Mouse (Mus musculus) spleen, adult 18-20 months (tissue): Measurements from ENCODE around the gene 2210017I01Rik.

Source experiments
- DNase-seq, 2 experiments: peaks; one replicate each; pipeline ENCODE4 v3.0.0; 2022; ENCODE audit warnings: mixed read lengths in 2 of 2

2210017I01Rik gene

DNA sequence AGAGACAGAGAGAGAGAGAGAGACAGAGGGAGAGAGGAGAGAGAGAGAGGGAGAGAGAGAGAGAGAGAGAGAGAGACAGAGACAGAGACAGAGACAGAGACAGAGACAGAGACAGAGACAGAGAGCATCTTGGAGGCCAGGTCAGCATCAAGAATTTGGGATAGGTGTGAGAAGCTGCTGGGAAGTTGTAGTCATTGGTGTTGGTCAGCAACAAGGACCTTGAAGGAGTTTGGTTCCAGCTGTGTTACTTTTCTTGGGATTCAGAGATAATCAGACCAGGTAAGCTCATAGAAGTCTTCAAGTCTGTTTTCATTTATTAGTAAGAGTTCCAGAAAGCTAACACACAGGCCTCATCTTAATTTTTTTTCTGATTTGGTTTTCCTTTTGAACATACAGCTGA is at the start of gene 2210017I01Rik:
Gene 2210017I01Rik (minus strand): TSS at position 101 of the 400 bp plus-strand sequence.
- no peak for DNase-seq

DNA sequence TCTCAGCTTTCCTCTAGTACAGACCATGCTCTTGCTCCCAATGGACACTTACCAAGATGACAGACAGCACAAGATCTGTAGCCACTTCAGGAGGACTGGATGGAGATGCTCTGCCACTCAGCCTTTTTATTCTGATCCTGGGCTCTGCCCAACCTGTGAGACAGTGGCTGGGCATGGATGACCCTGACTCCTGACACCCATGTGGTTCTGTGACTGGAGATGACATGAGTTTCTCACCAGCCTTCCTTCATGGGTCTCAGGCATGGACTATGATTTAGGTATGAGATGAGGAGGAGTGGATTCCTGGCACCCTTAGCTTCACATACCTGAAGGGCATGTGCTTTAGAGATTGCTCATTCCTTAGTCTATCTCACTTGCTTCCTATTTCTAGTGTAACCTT is 49.5 kb upstream of the 2210017I01Rik start, which contains the start of gene Lce1b:
Gene Lce1b (minus strand): TSS at position 101 of the 400 bp plus-strand sequence.
- DNase-seq: no peak

DNA sequence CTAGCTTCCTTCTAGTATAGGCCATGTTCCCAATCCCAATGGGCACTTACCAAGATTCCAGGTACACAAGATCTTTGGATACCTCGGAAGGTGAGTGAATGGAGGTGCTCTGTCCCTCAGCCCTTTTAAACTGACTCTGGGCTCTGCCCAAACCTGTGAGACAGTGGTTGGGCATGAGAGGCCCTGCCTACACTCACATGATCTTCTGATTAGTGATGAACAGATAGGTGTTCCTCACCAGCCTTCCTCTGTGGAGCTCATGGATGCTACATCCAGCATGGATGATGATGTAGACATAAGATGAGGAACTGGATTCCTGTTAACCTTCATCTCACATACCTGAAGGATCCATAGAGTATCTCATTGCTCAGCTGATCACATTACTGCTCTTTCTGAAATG is 40.9 kb upstream of the 2210017I01Rik start, which contains the start of gene Lce1a1:
Gene Lce1a1 (minus strand): TSS at position 101 of the 400 bp plus-strand sequence.
- no peak for DNase-seq

DNA sequence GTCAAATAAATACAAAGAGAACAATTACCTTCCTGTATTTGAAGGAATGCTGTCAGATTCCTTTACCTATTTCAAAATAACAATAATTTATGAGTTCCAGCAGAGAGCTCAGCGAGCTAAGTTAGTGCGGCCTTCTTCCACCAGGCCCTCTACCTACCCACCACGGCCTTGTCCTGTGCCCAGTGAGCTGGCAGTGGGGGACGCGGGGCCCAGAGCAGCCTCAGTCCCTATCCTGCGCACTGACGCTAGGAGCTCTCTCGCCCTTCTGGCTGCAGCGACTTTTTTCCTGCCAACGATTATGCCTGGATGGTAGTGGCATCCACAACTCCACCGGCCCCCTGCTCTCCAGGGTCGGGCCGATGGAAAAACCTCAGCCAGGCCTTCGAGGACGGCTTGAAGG is 32.6 kb upstream of the 2210017I01Rik start:
- no peak for DNase-seq

DNA sequence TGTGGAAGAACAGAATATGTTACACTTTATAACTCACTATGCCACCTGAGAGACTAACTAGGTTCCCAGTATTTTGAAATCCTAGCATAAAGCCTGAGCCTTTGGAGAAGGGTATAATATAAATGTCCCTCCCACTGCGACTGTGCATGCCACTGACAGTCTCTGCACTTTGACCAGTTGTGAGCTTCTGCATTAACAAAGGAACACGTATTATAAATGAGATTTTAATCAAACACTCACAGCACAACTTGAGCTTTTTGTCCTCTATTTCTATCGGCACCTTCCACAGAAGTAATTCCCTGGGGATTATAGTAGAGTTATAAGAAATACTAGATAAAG is 31.3 kb upstream of the 2210017I01Rik start:
- no peak for DNase-seq

DNA sequence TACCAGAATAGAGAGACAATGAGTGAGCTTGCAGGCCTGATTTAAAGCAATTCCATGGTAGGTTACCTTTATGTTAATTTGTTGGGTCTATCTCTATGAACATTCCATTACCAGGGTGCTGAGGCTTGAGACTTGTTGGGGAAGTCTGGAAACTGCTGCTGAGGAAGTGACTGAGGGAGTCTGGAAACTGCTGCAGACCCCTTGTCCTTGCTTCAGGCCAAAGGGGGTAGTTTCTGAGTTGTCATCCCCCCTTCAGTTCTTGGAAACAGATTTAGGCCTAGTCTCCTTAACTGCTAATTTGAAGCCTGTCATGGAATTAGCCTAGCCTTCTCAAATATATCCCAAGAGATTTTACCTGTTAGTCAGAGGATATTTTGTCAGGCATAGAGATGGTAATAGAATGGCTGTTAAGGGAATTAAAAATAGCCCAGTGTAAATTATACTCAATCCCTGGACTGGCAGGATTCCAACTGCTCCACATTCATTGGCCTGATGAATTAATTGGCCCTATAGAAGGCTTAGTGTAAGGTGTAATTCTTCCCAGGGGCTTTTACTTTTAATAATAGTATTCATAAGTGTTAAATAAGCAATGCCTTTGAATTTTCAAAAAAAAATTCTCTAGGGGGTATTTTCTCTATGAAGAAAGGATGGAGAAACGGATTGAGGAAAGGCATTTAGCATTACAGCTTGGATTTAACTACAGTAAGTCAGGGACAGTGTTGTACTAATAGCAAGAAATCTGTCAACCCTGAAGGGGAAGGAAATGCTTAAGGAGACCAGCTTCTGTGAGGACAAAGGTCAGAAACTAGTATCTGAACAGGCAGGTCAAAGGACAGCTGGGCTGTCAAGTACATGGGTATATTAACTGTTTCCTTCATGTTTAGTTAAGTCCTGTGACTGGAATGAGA is 30.7 kb upstream of the 2210017I01Rik start:
- no peak for DNase-seq

DNA sequence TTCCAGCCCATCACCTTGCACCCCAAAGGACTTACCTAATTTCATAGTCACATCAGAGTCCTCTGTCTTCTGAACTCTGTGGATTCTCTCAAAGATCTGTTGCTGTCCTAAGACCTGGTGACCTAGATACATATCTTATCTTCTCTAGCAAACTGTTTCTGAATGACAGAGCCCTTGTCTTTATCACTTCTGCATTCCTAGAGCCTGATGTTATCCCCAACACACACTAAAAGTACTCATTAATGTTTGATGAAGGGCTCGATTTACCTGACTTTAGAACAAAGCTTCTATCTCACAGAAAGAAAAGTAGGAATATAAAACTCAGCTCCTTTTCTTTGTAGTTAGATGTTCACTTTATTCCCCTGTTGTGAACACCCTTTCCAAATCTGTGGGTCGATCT is 14.3 kb upstream of the 2210017I01Rik start, which contains the start of gene Lce6a:
Gene Lce6a (minus strand): TSS at position 101 of the 400 bp plus-strand sequence.
- no peak for DNase-seq

DNA sequence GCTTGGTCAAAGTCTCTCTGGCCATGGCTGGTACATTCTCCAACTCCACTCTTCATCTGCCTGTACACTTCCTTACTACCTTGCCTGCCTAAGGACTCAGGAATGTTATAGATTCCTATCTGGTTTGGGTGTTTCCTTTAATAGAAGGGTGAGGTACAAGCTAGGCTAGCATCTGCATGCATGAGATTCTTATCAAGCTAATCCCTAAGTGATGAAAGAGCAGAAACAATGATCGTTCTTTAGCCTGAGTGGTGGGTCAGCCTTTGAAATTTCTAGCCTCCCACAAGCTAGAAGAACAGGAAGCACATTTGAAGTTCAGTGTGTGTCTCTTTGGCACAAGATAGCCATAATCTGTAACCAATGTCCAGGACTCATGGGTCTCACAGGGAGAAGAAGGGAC is 2.5 kb upstream of the 2210017I01Rik start:
- no peak for DNase-seq

DNA sequence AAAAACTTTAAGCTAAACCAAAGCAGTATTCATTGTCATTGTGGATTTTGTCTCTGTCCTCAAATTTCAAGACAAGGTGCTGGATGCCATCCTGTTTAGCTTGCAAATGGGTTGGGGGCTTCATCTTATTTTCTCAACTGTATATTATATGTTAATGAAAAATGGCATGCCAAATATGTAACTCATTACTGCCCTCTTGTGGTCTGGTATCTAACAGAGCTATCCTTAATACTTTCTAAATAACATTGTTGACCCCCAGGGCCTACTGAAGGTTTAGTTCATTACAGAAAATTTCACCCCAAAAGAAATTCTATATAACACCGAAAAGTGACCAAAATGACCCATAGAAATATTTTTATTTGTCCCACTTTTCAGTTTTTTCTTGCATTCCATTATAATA is 5.1 kb downstream of the 2210017I01Rik start:
- no peak for DNase-seq

DNA sequence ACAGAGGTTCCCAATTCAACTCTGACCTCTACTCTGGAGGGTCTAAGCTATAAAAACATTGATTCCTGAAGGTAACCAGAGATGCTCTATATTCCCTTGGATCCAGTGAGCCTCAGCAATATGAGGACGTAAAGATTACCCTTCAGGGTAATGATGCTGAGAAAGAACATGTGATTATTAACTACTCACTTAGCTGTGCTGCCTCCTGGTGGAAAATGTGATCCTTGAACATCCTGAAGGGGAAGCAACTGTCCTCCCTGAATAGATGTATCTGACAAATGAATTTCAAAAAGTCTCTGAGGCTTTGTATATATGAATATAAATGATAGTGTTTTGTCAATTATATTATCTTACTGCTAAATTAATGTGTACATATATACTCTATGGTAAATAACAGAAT is 6.8 kb downstream of the 2210017I01Rik start:
- no peak for DNase-seq

DNA sequence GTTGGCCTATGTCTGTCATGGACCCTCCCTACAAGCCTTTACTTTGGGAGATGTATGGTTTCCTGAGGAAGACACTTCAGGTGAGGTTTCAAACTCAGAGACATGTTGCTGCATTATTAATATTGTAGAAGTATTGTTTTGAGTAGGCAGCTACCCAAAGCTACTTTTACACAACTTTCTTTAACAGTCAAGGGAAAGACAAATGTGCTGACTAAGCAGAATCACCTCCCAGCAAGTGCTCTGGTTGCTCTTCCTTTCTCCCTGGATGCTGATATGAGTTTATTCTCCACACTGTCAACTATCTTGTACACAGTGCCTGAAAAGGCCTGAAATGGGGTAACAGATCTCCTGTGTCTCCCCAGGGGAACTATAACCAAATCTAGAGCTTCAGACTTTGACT is 7.3 kb downstream of the 2210017I01Rik start:
- no peak for DNase-seq

DNA sequence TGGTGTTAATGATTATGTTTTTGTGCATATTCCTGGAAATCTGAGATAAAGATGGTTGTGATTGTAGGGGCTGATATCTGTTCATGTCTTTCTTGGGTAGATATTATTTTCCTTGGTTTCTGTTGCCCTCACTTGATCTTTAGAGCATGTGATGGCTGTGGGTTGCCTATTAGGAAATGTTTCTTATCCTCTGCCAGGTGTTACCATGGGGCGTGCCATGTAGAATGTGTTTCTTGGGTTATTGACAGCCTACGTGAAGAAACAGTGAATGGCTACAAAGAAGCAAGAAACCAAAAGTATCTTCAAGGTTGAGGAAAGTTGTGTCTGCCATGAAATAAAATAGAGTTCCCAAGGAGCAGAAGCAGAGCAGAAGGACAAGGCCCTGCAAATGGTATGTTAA is 8.9 kb downstream of the 2210017I01Rik start:
- DNase-seq: no peak

DNA sequence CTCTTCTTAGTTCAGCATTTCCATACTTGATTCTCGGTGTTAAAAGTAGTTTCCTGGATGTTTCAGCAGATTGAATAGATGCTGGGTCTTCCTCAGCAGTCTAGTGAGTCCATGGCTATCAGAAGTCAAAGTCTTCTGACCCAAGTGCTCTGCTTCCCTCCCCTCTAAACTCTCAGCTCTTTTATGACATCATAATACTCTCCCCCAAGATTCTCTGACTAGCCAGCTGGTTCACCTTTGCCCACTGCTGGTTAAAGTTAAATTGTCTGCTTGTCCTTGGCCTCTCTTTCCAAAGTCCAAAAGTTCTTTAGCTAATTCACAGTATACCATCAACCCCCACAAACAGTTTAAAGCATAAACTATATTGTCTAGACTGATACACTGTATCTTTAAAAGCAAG is 18.4 kb downstream of the 2210017I01Rik start, which contains the start of gene Smcp:
Gene Smcp (minus strand): TSS at position 140 of the 400 bp plus-strand sequence.
- no peak for DNase-seq

DNA sequence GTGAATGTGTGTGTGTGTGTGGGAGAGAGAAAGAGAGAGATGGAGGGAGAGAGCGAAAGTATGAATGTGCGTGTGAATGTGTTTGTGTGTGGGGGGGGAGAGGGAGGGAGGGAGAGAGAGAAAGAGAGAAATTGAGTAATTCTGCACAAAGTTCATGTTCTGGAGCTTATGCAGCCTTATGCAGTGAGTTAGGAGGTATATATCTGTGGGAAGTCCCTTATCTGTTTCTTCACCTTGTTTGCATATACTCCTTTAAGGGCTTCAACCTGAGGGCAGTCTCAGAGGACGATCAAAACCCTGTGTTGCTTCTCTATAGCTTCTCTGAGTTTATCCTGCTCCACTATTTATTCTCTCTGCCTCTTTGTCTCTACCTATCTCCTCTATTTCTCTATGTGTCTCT is 20.1 kb downstream of the 2210017I01Rik start:
- no peak for DNase-seq

DNA sequence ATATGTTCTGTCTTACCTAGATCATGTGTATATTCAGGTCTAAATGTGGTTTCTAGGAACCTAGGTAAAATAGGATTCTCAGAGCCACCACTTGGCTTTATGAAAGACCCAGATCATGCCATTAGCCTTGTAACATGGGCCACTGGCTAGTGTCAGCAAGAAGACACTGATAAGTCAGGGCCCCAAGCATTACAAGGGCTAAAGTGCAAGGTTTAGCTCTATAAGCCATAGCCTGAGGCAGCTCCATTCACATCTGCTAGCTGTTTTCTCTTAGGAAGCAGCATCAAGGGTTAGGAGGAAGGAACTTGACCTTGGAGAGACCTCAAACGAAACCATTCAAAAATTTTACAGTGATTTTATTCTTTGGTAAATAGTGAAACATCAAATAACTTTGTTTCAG is 22.2 kb downstream of the 2210017I01Rik start:
- DNase-seq: no peak

DNA sequence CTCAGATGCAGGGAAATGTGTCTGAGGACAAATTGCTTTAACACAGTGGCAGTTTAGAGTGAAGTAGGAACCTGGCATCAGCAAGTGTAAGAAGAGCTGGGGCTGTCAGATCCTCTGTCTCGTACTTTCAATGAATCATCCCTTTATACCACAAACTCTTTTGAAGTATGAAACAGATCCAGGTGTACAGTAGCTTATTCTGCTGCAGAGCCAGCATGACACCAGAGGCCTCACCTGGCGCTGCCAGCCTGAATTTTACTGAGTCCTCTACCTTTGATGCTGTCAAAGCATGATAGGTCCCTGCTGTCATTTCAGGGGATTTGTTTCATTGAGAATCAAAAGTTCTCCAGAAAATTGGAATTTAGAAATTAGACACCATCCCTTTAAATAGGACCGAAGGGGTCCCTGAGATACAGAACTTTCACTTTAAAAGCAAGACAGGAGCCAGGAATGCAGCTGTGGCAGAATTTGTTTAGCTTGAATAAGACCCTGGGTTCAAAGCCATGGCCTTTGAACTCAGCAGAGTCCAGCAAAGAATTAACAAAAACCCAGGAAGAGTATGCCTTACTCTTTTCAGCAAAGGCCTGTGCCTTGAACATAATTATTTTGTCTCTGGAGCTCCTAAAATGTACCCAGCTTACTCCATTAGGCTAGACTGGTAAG is 24.0 kb downstream of the 2210017I01Rik start:
- no peak for DNase-seq

DNA sequence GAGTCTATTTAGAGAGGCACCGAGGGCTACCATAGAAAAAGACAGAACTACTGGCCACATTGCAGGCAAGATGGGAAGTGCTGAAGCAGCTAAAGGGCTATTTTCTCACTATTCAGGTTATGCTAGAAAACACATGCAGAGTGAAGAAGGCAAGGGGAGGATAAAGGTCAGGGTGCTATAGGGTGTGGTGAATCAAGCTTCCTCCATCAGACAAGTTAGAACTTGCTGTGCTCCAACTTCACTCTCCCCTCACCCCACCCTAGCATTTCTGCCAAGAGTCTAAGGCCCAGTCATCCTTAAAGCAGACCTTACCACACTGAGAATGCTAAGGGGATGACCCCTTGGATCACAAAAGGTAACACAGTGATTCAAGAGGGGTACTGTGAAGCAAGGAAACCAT is 27.8 kb downstream of the 2210017I01Rik start:
- no peak for DNase-seq

DNA sequence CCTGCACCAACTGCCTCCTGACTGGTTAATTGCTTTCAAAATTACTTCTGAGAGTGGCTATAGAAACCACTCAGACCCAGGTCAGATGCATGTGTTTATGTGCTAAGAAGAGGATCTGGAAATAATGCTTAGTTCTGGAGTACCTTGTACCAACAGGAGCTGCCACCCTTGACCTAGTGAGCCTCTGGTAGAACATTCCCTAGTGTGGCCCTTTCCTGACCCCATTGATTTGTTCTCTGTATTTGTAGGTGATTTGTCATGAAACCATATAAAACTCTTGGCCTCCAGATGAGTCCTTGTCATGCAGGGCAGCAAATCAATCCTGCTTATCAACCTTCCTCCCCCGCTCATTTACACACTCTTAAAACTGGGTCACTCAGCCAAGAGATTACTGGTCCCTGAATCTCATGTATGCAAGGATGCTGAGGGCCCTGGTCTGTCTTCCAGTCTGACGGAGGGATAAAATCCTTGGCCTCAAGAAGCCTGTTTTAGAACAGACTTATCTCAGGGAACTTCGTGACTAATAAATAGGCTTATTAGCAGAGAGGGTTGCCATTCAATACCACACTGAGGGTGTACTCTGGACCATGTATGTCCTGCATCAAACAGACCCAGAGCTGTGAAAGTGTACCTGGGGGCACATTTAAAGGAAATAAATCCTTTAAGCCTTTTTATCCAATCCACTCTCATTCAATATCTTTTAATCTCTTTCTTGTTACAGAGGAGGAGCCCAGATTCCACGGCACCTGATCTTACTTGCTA is 28.5 kb downstream of the 2210017I01Rik start:
- DNase-seq: no peak

DNA sequence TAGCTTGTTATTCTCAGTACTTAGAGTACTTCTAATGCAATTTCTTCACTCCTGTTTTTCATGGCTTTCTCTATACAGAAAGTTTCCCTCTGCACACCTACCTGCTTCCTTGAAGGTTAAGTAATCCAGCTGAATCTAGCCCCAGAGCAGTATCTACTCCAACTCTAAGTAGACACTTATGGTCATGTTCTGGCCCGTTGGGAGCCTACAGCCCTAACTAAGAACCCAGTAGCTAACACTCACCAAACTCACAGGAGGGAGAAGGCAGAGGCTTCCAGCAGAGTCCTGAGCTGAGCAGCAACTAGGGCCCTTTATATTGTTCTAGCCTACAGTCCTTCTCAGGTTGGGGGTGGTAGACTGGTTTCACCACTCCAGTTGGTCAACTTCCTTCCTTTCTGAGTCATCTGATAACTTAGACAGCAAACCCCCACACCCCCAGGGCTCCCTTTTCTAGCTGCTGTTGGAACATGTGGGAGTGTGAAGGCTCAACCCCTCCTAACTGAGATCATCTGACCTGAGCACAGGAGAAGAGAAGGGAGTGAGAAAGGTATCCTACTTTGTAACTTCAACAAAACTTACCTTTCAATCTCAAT is 33.7 kb downstream of the 2210017I01Rik start, which contains the start of gene Ivl:
Gene Ivl (minus strand): TSS at position 287 of the 593 bp plus-strand sequence.
- DNase-seq: no peak

DNA sequence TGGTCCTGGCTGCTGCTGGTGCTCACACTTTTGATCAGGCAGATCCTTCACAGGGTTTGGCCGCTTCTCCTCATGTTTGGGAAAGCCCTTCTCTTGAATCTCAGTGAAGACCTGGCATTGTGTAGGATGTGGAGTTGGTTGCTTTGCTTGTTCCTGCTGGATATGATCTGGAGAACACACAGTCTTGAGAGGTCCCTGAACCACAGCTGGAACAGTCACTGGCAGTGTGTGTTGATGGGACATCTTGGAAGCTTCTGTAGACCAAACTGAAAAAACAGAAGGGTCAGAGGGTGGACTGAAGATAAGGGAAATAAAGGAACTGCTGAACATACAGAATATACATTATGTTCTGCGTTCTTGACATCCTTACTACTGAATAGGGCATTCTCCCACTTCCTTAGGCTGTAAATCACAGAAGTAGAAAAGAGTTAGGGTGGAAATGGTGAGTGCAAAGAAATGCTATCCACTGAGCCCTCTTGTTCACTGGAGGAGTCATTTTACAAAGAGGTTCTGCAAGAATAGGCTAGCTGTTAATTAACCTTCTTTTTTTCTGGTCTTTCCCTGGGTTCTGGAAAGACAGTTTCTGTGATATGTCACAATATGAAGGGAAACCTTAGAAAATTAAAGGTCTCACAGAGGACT is 34.7 kb downstream of the 2210017I01Rik start:
- no peak for DNase-seq

DNA sequence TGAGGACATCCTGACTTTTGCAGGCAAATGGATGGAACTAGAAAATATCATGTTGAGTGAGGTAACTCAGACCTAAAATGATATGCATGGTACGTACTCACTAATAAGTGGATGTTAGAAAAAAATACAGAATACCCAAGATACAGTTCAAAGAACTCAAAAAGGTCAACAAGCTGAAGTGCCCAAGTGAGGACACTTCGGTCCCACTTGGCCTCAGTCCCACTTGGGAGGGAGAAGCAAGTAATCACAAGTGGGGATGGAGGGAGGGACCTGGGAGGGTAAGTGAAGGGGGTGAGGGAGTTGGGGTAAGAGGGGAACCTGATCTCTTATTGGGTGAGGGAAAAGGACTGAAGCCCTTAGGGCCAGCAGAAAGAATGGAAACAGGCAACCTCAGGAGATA is 38.5 kb downstream of the 2210017I01Rik start:
- DNase-seq: no peak

DNA sequence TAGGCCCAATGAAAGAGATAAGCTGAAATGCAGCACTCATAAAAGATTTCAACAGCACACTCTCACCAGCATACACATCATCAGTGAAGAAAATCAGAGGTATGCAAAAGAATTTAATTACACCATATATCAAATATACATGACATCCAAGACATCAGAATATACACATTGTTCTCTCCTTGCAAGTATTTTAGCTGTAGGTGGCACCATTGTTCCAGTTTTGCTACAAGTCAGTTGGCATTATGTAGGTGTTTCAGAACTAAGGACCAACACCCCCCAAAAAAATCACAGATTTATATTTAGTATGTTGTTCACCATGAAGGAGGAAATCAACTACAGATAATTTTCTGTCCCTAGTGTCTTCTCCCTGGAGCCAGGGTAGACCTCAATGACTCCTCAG is 41.9 kb downstream of the 2210017I01Rik start:
- no peak for DNase-seq
